Mouse (Mus musculus) heart, embryonic 10.5 days (tissue): ENCODE data around the gene Setd4. TPM values are rescaled to one million over a fixed set of nuclear protein-coding genes. Genes with fewer than 3 reads are reported as not detected.
A peak's percentile ranks its signal among the peaks of the same experiment; 100 is the strongest.

Experiments
- DNase-seq: peaks from one replicate; pipeline ENCODE4 v3.0.0-alpha.2; 2017; ENCODE audit warnings: low spot score
- H3K27ac ChIP-seq: fragments of 300-500 bp; sonication (generic); 2 replicates; pipeline ENCODE4 v1.5.1; 2016; ENCODE audit warnings: mild to moderate bottlenecking
- H3K27me3 ChIP-seq: fragments of 300-500 bp; sonication (generic); 2 replicates; pipeline ENCODE4 v1.6.1; 2016; ENCODE audit warnings: mild to moderate bottlenecking; ENCODE audit not compliant: poor library complexity, insufficient read depth, severe bottlenecking
- H3K36me3 ChIP-seq: fragments of 300-500 bp; sonication (generic); 2 replicates; pipeline ENCODE4 v1.6.1; 2016; ENCODE audit warnings: mild to moderate bottlenecking, moderate library complexity
- H3K4me1 ChIP-seq: fragments of 300-500 bp; sonication (generic); 2 replicates; pipeline ENCODE4 v1.6.1; 2016; ENCODE audit warnings: mild to moderate bottlenecking
- H3K4me3 ChIP-seq: fragments of 300-500 bp; sonication (generic); 2 replicates; pipeline ENCODE4 v1.5.1; 2016; ENCODE audit warnings: mild to moderate bottlenecking, moderate library complexity
- H3K9me3 ChIP-seq: fragments of 300-500 bp; sonication (generic); 2 replicates; pipeline ENCODE4 v1.6.1; 2016; ENCODE audit warnings: mild to moderate bottlenecking, moderate library complexity
- WGBS: fragments of 180-500 bp; shearing (Covaris S2); methylation state at CpG from one replicate; pipeline ENCODE4 v1.1.7; 2016; 5-methylcytosine and 5-hydroxymethylcytosine counted together
- polyA plus RNA-seq: library from polyadenylated mRNA; unstranded; fragments of >200 nt; fragmentation: Nextera tagmentation; extraction: Ambion mirVana; gene quantifications from 2 replicates; pipeline ENCODE4 v1.2.1, GENCODE M21; 2016

Gene Setd4
- polyA plus RNA-seq, 1 experiment from 2014 or later, result 12.1 TPM

GRCm38 (mm10) chr16:93586382-93586781 is 17.5 kb downstream of the Setd4 start:
- Histone ChIP-seq H3K27ac (no peak overlapping the region), H3K4me3 (no peak overlapping the region), H3K27me3 (no peaks in the 10 kb centered on the region), H3K36me3 (peaks cover 31% of the 10 kb centered on the region), H3K4me1 (peaks cover 16% of the 10 kb centered on the region), H3K9me3 (no peaks in the 10 kb centered on the region)
- 73% methylated on average over 8 of the region's 8 CpGs for WGBS
- no peak for DNase-seq

DNA sequence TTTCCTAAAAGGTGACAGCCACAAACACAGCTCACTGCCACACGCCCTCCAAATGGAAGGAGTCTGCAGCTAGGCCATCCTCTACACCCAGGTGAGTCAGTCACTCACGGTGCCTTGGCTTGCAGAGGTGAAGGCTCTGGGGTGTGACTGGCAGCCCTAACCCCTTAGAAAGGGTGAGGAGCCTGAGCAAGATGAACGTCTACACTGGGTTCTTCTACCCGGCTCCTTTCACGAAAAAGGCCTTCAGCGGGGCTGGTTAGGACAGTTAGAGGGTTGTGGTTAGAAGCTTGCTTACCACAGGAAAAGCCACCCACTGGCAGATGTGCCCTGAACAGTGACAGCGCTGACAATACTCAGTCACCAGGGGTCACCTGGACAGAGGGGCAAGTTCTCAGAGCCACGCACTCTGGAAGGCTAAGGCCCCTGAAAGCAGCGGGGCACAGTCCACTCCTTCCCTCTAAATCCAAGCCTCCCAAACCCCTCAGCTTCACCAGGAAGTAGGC is 18.1 kb downstream of the Setd4 start:
- peaks cover 22% of the 10 kb centered on the region for H3K4me1 ChIP-seq
- H3K9me3 ChIP-seq, result no peaks in the 10 kb centered on the region
- H3K27ac ChIP-seq, result 0 out of 2 replicates have a peak overlapping the region, but pooled peaks have one; percentile 2
- no peak overlapping the region for H3K4me3 ChIP-seq
- H3K27me3 ChIP-seq, result no peaks in the 10 kb centered on the region
- H3K36me3 ChIP-seq, result peaks cover 28% of the 10 kb centered on the region
- no peak for DNase-seq
- 88% methylated on average over 9 of the region's 9 CpGs for WGBS

GRCm38 (mm10) chr16:93584976-93585702 is 18.7 kb downstream of the Setd4 start:
- H3K4me3 ChIP-seq, result no peak overlapping the region
- no peaks in the 10 kb centered on the region for H3K9me3 ChIP-seq
- no peak for DNase-seq
- H3K27me3 ChIP-seq, result no peaks in the 10 kb centered on the region
- H3K27ac ChIP-seq, result no peak overlapping the region
- WGBS, result 86% methylated on average over 24 of the region's 24 CpGs
- H3K36me3 ChIP-seq, result peaks cover 22% of the 10 kb centered on the region
- H3K4me1 ChIP-seq, result peaks cover 28% of the 10 kb centered on the region

GRCm38 (mm10) chr16:93581125-93581524 is 22.7 kb downstream of the Setd4 start:
- peaks cover 12% of the 10 kb centered on the region for H3K36me3 ChIP-seq
- DNase-seq, result peak; percentile 83

GRCm38 (mm10) chr16:93578346-93579005 is 25.4 kb downstream of the Setd4 start:
- no peak overlapping the region for H3K4me3 ChIP-seq
- H3K27ac ChIP-seq, result peak overlapping the region; percentile 49; the same call in 1 of the 2 replicates
- 80% methylated on average over 8 of the region's 8 CpGs for WGBS
- H3K9me3 ChIP-seq, result no peaks in the 10 kb centered on the region
- DNase-seq, result no peak
- H3K36me3 ChIP-seq, result 0 out of 2 replicates have a peak, but pooled peaks cover 2% of the 10 kb centered on the region
- no peaks in the 10 kb centered on the region for H3K27me3 ChIP-seq
- H3K4me1 ChIP-seq, result peaks cover 21% of the 10 kb centered on the region

More at GRCm38 (mm10) chr16:93581125-93581524, 22.7 kb downstream of the Setd4 start:
- Histone ChIP-seq H3K27ac (peak overlapping the region; percentile 81), H3K4me3 (no peak overlapping the region), H3K9me3 (no peaks in the 10 kb centered on the region), H3K27me3 (no peaks in the 10 kb centered on the region), H3K4me1 (peaks cover 16% of the 10 kb centered on the region)
- 34% methylated on average over 6 of the region's 6 CpGs for WGBS

DNA sequence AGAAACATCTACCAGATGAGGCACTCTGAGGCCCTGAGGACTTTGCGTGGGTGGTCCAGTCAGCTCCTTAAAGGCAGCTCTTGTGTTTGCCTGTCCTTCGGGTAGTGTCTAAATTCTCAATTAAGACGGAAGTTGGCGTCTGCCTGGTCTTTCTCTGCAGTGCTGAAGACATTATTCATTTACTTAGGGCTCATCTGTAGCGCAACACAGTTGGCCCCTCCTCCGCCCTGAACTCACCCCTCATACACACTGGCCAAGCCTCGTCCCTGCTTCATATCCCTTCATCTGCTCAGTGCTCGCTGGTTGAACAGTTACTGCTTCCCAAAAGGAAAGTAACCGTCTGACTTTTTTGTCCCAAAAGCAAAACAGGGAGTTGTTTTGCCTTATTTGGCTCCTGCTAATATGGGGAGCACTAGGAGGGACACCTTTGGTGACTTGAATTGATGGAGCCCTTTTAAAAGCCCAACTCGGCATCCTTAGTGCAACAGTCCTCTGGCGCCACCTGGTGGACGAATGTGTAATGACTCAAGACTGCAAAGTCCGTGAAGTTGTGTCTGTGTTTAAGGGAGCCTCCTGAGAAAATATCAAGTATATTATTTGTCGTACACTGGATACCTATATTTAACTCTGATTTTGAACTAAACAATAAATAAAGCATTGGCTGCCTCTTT is 27.3 kb downstream of the Setd4 start:
- peaks cover 21% of the 10 kb centered on the region for H3K4me1 ChIP-seq
- no peak overlapping the region for H3K27ac ChIP-seq
- H3K36me3 ChIP-seq, result no peaks in the 10 kb centered on the region
- WGBS, result 34% methylated on average over 14 of the region's 14 CpGs
- no peaks in the 10 kb centered on the region for H3K9me3 ChIP-seq
- H3K4me3 ChIP-seq, result no peak overlapping the region
- peak; percentile 88 for DNase-seq
- no peaks in the 10 kb centered on the region for H3K27me3 ChIP-seq

DNA sequence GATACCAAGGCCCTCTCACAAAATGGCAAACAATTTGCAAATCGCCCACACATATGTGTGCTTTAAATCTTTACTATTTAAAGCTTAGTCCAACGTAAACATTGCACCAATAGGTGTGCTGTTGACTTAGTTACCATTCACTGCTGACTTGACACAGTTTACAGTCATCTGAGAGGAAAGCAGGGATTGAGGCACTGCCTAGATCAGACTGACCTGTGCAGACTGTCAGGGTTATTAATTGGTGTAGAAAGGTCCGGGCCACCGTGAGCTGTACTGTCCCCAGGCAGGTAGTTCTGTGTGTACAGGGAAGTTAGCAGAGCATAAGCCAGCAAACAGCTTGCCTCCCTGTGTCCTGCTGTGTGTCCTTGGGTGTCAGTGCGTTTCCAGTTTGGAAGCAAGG is 28.3 kb downstream of the Setd4 start:
- Histone ChIP-seq H3K4me3 (no peak overlapping the region), H3K9me3 (no peaks in the 10 kb centered on the region), H3K36me3 (no peaks in the 10 kb centered on the region), H3K27me3 (no peaks in the 10 kb centered on the region), H3K27ac (no peak overlapping the region), H3K4me1 (peaks cover 13% of the 10 kb centered on the region)
- no peak for DNase-seq
- WGBS, result 83% methylated on average over 5 of the region's 5 CpGs

- DNase-seq, result no peak
- no peak overlapping the region for H3K4me3 ChIP-seq
- no peaks in the 10 kb centered on the region for H3K27me3 ChIP-seq
- H3K27ac ChIP-seq, result peak overlapping the region; percentile 37; the same call in 1 of the 2 replicates
- no peaks in the 10 kb centered on the region for H3K9me3 ChIP-seq
- no peaks in the 10 kb centered on the region for H3K36me3 ChIP-seq
- WGBS, result 47% methylated on average over 18 of the region's 18 CpGs
- H3K4me1 ChIP-seq, result peaks cover 9% of the 10 kb centered on the region; the same call in 1 of the 2 replicates
Measured at GRCm38 (mm10) chr16:93574521-93575191, 29.2 kb downstream of the Setd4 start.

DNA sequence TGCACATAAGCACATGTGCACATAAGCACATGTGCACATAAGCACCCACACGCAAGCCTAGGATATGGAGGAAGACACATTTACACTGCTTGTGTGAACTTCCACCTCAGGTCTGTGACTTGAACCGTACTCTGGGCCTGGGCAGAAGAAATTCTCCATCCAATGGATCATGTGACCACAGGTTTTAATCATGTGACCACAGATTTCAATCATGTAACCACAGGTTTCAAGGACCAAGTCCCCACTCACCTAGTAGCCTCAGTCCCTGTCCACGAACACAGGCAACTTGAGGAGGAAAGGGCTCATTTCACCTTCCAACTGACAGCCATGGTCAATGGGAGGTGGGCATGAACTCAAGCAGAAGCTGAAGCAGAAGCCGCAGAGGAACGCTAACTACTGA is 30.4 kb downstream of the Setd4 start:
- WGBS, result 89% methylated on average over 5 of the region's 5 CpGs
- Histone ChIP-seq H3K36me3 (no peaks in the 10 kb centered on the region), H3K27ac (no peak overlapping the region), H3K27me3 (no peaks in the 10 kb centered on the region), H3K4me1 (peaks cover 5% of the 10 kb centered on the region; the same call in 1 of the 2 replicates), H3K4me3 (no peak overlapping the region), H3K9me3 (no peaks in the 10 kb centered on the region)
- no peak for DNase-seq

GRCm38 (mm10) chr16:93572383-93572782 is 31.5 kb downstream of the Setd4 start:
- Histone ChIP-seq H3K4me1 (peaks cover 5% of the 10 kb centered on the region; the same call in 1 of the 2 replicates), H3K27me3 (no peaks in the 10 kb centered on the region), H3K27ac (no peak overlapping the region), H3K36me3 (no peaks in the 10 kb centered on the region), H3K9me3 (no peaks in the 10 kb centered on the region), H3K4me3 (no peak overlapping the region)
- no peak for DNase-seq
- WGBS, result 87% methylated on average over 6 of the region's 6 CpGs

DNA sequence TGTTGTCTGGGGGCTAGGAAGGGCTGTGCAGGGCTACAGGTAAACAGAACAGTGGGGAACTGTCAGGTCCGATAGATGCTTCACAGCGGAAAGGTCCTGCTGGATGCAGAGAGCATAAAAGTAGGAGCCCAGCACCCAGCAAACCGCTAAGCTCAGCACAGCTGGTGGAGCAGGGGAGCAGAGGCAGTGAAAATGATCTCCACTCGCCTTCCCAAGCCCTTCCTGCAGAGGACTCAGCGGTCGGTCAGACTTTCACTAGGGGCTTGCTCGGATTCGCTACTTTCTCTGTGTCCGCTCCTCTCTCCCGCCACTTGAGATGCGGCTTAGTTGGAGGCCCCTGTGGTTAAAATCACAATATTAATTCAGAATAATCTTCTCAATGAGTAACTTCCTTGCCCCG is 45.4 kb downstream of the Setd4 start:
- WGBS, result 24% methylated on average over 12 of the region's 12 CpGs
- Histone ChIP-seq H3K4me3 (peak overlapping the region; percentile 24), H3K9me3 (no peaks in the 10 kb centered on the region), H3K27ac (no peak overlapping the region), H3K4me1 (peaks cover 12% of the 10 kb centered on the region), H3K27me3 (peaks cover 5% of the 10 kb centered on the region; the same call in 1 of the 2 replicates), H3K36me3 (no peaks in the 10 kb centered on the region)
- DNase-seq, result no peak

DNA sequence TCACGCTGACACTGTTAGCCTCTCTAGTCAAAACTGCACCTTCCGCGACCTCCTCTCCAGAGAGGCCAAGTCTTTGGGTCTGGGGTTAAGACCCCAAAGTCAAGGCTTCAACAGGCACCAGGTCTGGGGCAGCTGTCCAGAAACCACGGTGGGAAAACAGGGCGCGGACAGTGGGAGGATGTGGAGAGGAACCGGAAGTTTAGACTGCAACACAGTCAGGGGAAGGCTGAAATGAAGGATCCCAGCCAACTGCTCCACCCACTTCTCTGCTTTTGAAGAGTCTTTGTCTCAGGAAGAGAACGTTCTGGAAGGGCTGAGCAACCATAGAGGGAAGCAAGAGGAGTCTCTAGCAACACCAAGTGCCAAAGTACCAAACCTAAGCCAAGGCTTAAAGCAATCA is 46.2 kb downstream of the Setd4 start:
- H3K4me1 ChIP-seq, result peaks cover 12% of the 10 kb centered on the region
- no peaks in the 10 kb centered on the region for H3K36me3 ChIP-seq
- no peak overlapping the region for H3K27ac ChIP-seq
- 65% methylated on average over 8 of the region's 8 CpGs for WGBS
- H3K27me3 ChIP-seq, result peaks cover 5% of the 10 kb centered on the region; the same call in 1 of the 2 replicates
- H3K4me3 ChIP-seq, result no peak overlapping the region
- DNase-seq, result no peak
- H3K9me3 ChIP-seq, result no peaks in the 10 kb centered on the region
